Mouse (Mus musculus) C2C12 (cell line): ENCODE data around the gene Lyrm4.

Source experiments
- CTCF ChIP-seq: IDR thresholded peaks from one replicate; pipeline ENCODE4 v1.5.1; 2011; ENCODE audit not compliant: control insufficient read depth, insufficient read depth, insufficient read length
- MAX ChIP-seq: IDR thresholded peaks from one replicate; pipeline ENCODE4 v1.6.1; 2011; ENCODE audit warnings: mild to moderate bottlenecking, control low read depth
- MYOD1 ChIP-seq: IDR thresholded peaks from one replicate; pipeline ENCODE4 v1.6.1; 2011; ENCODE audit warnings: low read depth; ENCODE audit not compliant: control insufficient read depth, insufficient read length
- USF1 ChIP-seq: IDR thresholded peaks from one replicate; pipeline ENCODE4 v1.6.1; 2011; ENCODE audit warnings: low read depth, mild to moderate bottlenecking, control low read depth, moderate library complexity

- no peak for TF ChIP-seq CTCF
- no peak for TF ChIP-seq USF1
- no peak for TF ChIP-seq MAX
- TF ChIP-seq MYOD1 = no peak
Measured at GRCm38 (mm10) chr13:35995696-35996426, 121.5 kb downstream of the Lyrm4 start.
